Mouse (Mus musculus) heart, embryonic 10.5 days (tissue): ENCODE measurements around the gene Gal3st2c. TPM values are rescaled to one million over a fixed set of nuclear protein-coding genes. Genes with fewer than 3 reads are reported as not detected.
"Not testable (repeated sequence)": the region's sequence is repeated elsewhere in the genome, so short reads cannot be mapped to it uniquely, and the experiment has no call there.

Experiments
- DNase-seq: peaks from one replicate; pipeline ENCODE4 v3.0.0-alpha.2; 2017; ENCODE audit warnings: low spot score
- H3K27ac ChIP-seq: fragments of 300-500 bp; sonication (generic); 2 replicates; pipeline ENCODE4 v1.5.1; 2016; ENCODE audit warnings: mild to moderate bottlenecking
- H3K27me3 ChIP-seq: fragments of 300-500 bp; sonication (generic); 2 replicates; pipeline ENCODE4 v1.6.1; 2016; ENCODE audit warnings: mild to moderate bottlenecking; ENCODE audit not compliant: poor library complexity, insufficient read depth, severe bottlenecking
- H3K36me3 ChIP-seq: fragments of 300-500 bp; sonication (generic); 2 replicates; pipeline ENCODE4 v1.6.1; 2016; ENCODE audit warnings: mild to moderate bottlenecking, moderate library complexity
- H3K4me1 ChIP-seq: fragments of 300-500 bp; sonication (generic); 2 replicates; pipeline ENCODE4 v1.6.1; 2016; ENCODE audit warnings: mild to moderate bottlenecking
- H3K4me3 ChIP-seq: fragments of 300-500 bp; sonication (generic); 2 replicates; pipeline ENCODE4 v1.5.1; 2016; ENCODE audit warnings: mild to moderate bottlenecking, moderate library complexity
- H3K9me3 ChIP-seq: fragments of 300-500 bp; sonication (generic); 2 replicates; pipeline ENCODE4 v1.6.1; 2016; ENCODE audit warnings: mild to moderate bottlenecking, moderate library complexity
- WGBS: fragments of 180-500 bp; shearing (Covaris S2); methylation state at CpG from one replicate; pipeline ENCODE4 v1.1.7; 2016; 5-methylcytosine and 5-hydroxymethylcytosine counted together
- polyA plus RNA-seq: library from polyadenylated mRNA; unstranded; fragments of >200 nt; fragmentation: Nextera tagmentation; extraction: Ambion mirVana; gene quantifications from 2 replicates; pipeline ENCODE4 v1.2.1, GENCODE M21; 2016

The Gal3st2c gene
- polyA plus RNA-seq, 1 experiment from 2014 or later: not detected

DNA sequence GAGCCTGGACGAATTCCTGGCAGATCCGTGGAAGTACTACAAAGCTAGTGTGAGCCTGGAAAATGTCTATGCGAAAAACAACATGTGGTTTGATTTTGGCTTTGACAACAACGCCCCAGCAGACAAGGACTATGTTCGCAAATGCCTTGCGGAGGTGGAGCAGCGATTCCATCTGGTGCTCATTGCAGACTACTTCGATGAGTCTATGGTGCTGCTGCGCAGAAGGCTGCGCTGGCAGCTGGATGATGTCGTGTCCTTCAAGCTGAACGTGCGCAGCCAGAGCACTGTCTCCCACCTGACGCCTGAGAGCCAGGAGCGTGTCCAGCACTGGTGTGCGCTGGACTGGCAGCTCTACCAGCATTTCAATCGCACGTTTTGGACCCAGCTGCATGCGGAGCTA, 18.5 kb downstream of the Gal3st2c start:
- H3K4me1 ChIP-seq, H3K27me3 ChIP-seq, DNase-seq: not testable (repeated sequence)

DNA sequence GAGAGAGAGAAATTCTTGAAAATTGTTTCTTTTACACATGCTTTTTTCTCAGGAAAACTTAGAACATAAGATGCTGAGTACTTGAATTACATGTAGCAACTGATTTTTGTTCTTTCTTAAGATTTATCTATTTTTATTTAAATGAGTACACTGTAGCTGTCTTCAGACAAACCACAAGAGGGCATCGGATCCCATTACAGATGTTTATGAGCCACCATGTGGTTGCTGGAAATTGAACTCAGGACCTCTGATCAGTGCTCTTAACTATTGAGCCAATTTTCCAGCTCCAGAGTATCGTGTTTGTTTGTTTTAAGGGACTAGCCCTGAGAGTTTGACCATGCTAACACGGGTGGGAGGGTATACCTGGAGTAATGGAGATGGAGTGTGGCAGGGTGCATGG, 21.3 kb downstream of the Gal3st2c start:
- Histone ChIP-seq H3K27me3 (no peaks in the 10 kb centered on the region), H3K27ac (no peak overlapping the region), H3K4me1 (no peaks in the 10 kb centered on the region), H3K9me3 (no peaks in the 10 kb centered on the region), H3K4me3 (no peak overlapping the region), H3K36me3 (no peaks in the 10 kb centered on the region)
- WGBS: 61% methylated on average over 3 of the region's 3 CpGs
- no peak for DNase-seq

More for the DNA sequence above, 18.5 kb downstream of the Gal3st2c start:
- not testable (repeated sequence) for H3K4me3 ChIP-seq, H3K9me3 ChIP-seq, H3K27ac ChIP-seq, H3K36me3 ChIP-seq
- 79% methylated on average over 16 of the region's 19 CpGs for WGBS

DNA sequence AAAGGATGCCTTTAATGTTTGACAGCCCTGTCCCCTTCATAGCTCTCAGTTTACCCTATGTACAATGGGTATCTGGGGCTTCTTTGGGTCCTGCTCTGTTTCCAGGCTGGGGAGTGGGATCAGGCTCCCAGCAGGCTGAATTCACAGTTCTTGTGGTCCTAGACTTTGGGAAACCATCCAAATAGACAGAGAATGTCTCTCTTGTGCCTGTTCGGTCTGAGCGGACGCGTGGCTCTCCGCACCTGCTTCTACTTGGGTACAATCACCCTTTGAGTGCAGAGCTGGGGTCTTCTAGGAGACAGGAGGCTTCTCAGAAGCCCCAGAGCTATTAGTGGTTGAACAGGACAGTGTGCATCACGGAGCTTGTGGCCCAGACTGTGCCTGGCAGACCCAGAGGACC, 29.8 kb downstream of the Gal3st2c start, which contains the start of gene Neu4:
TSS of gene Neu4 (plus strand) at position 301 of the 400 bp plus-strand sequence.
- whole genome bisulfite sequencing: 87% methylated on average over 6 of the region's 6 CpGs
- Histone ChIP-seq H3K4me3 (no peak within 1 kb of the TSS), H3K36me3 (no peaks in the 10 kb centered on the region), H3K9me3 (no peaks in the 10 kb centered on the region; the same call in 1 of the 2 replicates), H3K4me1 (no peaks in the 10 kb centered on the region), H3K27me3 (no peaks in the 10 kb centered on the region), H3K27ac (no peak within 1 kb of the TSS)
- no peak for DNase-seq

DNA sequence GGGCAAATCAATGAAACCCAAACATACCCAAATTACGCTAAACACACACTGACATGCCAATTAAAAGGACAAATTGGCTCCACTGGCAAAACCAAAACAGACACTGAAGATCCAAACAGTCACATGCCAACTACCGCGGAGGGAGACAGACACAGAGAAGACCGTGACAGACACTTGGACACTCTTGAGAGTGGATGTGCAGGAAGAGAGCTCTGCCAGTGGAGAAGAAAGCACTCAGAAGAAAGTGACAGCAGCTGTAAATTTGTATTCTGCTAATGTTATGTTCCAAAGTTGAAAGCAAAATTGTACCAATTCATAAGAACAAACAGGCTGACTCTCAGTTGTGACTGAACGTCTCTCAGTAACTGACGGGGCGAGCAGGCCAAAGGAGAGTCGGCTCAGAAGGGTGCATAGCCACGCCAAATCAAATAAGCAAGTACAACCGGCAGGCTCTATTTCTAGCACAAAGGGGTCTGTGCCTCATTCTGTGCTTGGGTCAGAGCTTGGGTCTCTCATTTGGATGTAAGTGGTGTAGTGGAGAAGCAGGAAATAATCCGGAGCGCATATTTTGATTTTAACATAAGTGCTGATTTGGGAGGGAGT, 37.3 kb downstream of the Gal3st2c start:
- 83% methylated on average over 12 of the region's 12 CpGs for WGBS
- DNase-seq: no peak
- Histone ChIP-seq H3K4me1 (no peaks in the 10 kb centered on the region), H3K9me3 (no peaks in the 10 kb centered on the region), H3K27ac (no peak overlapping the region), H3K4me3 (no peak overlapping the region), H3K36me3 (no peaks in the 10 kb centered on the region), H3K27me3 (no peaks in the 10 kb centered on the region)

DNA sequence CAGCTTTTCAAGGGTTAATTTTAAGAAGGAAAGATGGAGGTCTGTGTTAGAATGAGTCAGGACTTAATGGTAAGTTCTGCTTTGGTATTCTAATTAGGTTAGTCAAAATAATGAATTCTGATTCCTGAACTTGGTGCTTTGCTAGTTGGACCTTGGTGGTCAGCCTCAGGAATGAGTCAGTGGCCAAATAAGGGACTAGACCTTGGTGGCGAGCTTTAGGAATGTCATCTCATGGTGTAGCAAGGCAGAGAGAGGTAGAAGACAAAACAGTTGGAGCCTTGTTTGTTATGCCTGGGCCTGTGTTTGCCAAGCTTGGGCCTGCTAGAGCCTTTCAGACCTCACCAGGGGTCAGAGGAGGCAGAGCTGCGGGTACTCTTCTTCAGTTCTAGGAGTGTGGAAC, 38.4 kb downstream of the Gal3st2c start:
- 84% methylated on average over 2 of the region's 2 CpGs for WGBS
- DNase-seq: no peak
- H3K27me3 ChIP-seq: no peaks in the 10 kb centered on the region
- H3K27ac ChIP-seq: no peak overlapping the region
- H3K4me1 ChIP-seq: no peaks in the 10 kb centered on the region
- no peaks in the 10 kb centered on the region for H3K36me3 ChIP-seq
- H3K4me3 ChIP-seq: no peak overlapping the region
- no peaks in the 10 kb centered on the region for H3K9me3 ChIP-seq

DNA sequence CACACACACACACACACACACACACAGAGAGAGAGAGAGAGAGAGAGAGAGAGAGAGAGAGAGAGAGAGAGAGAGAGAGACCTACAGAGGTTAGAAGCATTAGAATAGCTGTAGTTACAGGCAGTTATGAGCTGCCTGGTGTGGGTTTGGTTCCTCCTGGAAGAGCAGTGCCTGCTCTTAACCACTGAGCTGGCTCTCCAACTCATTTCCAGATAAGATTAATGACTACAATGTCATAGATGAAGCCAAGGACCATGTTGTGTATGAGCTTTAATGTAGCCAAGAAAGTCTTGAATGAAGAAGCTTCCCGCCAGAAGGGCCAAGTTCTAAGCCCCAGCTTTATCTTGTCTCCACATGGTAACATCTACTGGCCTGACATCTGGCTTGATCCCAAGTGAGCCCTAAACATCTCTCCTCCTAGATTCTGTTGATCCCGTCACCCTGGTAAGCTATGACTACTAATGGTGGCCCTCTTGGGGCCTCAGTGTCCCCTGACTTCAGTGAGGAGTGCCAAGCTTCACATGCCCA, 42.8 kb downstream of the Gal3st2c start:
- Histone ChIP-seq H3K27me3 (no peaks in the 10 kb centered on the region; the same call in 1 of the 2 replicates), H3K4me1 (peaks cover 7% of the 10 kb centered on the region), H3K9me3 (no peaks in the 10 kb centered on the region), H3K36me3 (no peaks in the 10 kb centered on the region), H3K4me3 (no peak overlapping the region), H3K27ac (no peak overlapping the region)
- DNase-seq: no peak
- WGBS: 80% methylated on average over 2 of the region's 2 CpGs

DNA sequence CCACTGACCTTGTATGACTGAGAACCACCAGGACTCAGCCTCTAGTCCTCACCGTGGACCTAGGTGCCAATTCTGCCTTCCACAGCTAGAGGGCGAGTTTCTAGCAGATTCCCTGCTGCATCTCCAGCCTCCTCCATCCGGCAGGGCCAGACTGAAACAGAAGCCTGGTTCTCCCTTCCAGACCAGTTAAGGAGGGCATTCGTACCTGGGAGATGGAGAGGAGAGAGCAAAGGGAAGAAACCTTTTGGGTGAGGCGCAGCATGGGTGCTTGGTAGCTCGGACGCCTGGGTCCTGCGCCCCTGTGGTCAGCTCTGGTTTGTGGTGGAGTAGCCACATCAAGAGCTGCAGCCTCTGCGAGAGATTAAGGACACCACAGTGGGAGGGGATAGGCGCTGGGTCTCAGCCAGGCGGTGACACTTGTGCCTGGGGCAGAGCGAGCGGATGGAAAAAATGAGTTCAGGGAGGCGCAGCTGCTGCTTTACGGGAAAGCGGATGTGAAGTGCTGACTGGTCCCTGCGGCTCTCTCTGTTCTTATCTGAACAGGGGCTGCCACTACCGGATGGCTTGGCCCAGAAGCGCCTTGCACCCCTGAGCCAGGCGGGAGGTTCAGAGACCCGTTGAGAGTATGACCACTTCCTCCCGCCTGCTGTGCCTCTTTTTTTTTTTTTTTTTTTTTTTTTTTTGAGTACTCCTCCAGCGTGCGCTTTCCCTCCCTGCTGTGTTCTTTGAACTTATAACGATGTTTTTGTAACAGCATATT, 44.9 kb downstream of the Gal3st2c start:
- peaks cover 7% of the 10 kb centered on the region for H3K4me1 ChIP-seq
- H3K27ac ChIP-seq: peak overlapping the region; percentile 87
- WGBS: under 1% methylated on average over 25 of the region's 25 CpGs
- H3K4me3 ChIP-seq: peak overlapping the region; percentile 57
- peaks cover 9% of the 10 kb centered on the region for H3K27me3 ChIP-seq
- H3K36me3 ChIP-seq: no peaks in the 10 kb centered on the region
- peak; percentile 93 for DNase-seq
- H3K9me3 ChIP-seq: no peaks in the 10 kb centered on the region

DNA sequence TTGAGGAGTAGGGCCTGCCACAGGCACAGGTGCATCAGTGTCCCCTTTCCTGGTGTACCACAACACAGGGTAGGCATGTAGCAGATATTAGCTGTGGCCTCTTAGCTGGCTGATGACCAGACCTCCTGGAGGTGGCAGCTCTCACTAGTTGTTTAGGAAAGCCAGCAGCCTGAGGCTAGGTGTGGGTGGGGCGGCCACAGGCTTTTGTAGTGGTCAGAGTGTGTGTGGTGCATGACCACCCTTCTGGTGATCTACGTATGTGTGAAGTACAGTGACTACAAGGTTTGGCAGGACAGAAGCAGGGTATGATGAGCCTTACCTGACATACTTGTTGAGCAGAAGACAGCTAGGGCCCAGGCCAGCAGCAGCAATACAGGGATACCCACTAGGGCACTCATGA, 50.1 kb downstream of the Gal3st2c start:
- H3K4me1 ChIP-seq: peaks cover 4% of the 10 kb centered on the region
- H3K9me3 ChIP-seq: no peaks in the 10 kb centered on the region
- H3K27me3 ChIP-seq: peaks cover 9% of the 10 kb centered on the region
- 87% methylated on average over 2 of the region's 2 CpGs for WGBS
- no peak overlapping the region for H3K4me3 ChIP-seq
- no peaks in the 10 kb centered on the region for H3K36me3 ChIP-seq
- DNase-seq: no peak
- H3K27ac ChIP-seq: no peak overlapping the region

DNA sequence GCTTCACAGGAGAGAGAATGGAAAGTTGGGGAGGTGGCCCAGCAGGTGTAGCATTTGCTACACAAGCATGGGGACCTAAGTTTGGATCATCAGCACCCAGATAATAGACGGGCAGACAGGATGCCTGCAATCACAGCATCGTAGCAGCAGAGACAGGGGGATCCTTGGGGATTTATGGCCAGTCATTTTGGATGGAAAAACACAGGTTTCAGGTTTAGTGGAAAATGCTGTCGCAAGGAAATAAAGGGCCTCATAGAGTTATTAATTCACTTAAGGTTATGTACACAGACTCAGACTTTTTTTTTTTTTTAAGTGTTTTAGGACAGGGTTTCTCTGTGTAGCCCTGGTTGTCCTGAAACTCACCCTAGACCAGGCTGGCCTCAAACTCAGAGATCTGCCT, 55.2 kb downstream of the Gal3st2c start:
- H3K4me3 ChIP-seq: no peak overlapping the region
- 79% methylated on average over 3 of the region's 3 CpGs for WGBS
- no peaks in the 10 kb centered on the region for H3K4me1 ChIP-seq
- H3K27me3 ChIP-seq: no peaks in the 10 kb centered on the region
- no peaks in the 10 kb centered on the region for H3K36me3 ChIP-seq
- H3K27ac ChIP-seq: no peak overlapping the region
- H3K9me3 ChIP-seq: no peaks in the 10 kb centered on the region
- peak; percentile 38 for DNase-seq

DNA sequence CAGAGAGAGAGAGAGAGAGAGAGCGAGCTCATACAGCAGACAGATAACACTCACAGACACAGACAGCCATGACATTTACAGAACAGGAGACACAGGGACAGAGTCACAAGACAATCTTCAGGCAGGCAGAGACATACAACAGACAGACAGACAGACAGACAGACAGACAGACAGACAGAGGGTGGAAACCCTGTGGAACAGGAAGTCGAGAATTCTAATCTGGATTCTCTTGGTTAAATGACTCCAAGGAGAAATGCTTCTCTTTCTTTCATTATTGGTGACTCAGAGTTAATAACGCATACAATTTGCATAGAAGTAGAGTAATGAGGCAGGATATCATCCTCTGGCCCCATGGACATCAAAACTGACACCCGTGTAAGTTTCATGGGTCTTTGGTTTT, 56.2 kb downstream of the Gal3st2c start:
- H3K27me3 ChIP-seq: no peaks in the 10 kb centered on the region
- H3K36me3 ChIP-seq: no peaks in the 10 kb centered on the region
- no peaks in the 10 kb centered on the region for H3K4me1 ChIP-seq
- no peak overlapping the region for H3K4me3 ChIP-seq
- no peaks in the 10 kb centered on the region for H3K9me3 ChIP-seq
- peak; percentile 47 for DNase-seq
- WGBS: 71% methylated on average over 4 of the region's 4 CpGs
- H3K27ac ChIP-seq: no peak overlapping the region

DNA sequence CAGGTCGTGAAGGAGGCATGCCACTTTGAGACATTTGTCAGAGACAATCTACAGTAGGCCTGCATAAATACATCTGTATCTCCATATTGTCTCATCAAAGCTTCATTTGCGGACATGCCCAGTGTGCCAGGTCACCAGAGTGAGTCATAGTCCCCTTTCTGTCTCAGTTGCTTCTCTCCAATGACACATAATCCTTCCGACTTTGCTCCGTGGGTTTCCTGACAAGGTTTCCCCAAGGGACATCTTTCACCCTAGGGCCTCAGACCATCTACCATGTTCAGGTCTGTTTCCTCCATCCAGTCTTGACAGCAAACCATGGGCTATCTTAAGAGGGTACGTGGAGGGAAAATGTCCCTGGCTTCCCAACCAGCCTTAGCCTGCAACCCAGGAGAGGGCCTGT, 60.8 kb downstream of the Gal3st2c start:
- H3K36me3 ChIP-seq: no peaks in the 10 kb centered on the region
- no peak overlapping the region for H3K27ac ChIP-seq
- H3K4me1 ChIP-seq: peaks cover 6% of the 10 kb centered on the region; the same call in 1 of the 2 replicates
- DNase-seq: no peak
- no peaks in the 10 kb centered on the region for H3K9me3 ChIP-seq
- H3K4me3 ChIP-seq: no peak overlapping the region
- 83% methylated on average over 5 of the region's 5 CpGs for WGBS
- H3K27me3 ChIP-seq: no peaks in the 10 kb centered on the region

DNA sequence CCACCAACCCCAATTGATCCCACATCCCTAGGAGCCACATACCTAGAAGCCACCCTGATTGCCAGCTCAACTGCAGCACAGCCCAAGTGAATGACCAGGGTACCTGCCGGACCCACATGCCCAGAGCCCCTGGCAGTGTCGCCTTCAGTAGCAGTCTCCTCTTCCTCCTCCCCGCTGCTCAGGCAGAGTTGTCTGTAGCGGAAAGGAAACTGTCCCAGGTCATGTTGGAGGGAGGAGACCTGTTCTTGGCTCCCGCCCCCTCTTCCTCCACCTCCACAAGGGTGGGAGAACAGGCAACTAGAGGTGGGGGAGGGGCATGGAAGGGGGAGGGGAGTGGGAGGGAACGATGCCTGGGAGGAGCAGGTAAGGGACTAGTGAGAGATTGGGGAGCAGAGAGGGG, 62.1 kb downstream of the Gal3st2c start, which contains the start of gene Pdcd1:
TSS of gene Pdcd1 (minus strand) at position 181 of the 400 bp plus-strand sequence.
- Histone ChIP-seq H3K27me3 (no peaks in the 10 kb centered on the region), H3K4me1 (peaks cover 6% of the 10 kb centered on the region; the same call in 1 of the 2 replicates), H3K27ac (no peak within 1 kb of the TSS), H3K36me3 (no peaks in the 10 kb centered on the region), H3K9me3 (no peaks in the 10 kb centered on the region), H3K4me3 (no peak within 1 kb of the TSS)
- no peak for DNase-seq
- WGBS: 51% methylated on average over 6 of the region's 6 CpGs

DNA sequence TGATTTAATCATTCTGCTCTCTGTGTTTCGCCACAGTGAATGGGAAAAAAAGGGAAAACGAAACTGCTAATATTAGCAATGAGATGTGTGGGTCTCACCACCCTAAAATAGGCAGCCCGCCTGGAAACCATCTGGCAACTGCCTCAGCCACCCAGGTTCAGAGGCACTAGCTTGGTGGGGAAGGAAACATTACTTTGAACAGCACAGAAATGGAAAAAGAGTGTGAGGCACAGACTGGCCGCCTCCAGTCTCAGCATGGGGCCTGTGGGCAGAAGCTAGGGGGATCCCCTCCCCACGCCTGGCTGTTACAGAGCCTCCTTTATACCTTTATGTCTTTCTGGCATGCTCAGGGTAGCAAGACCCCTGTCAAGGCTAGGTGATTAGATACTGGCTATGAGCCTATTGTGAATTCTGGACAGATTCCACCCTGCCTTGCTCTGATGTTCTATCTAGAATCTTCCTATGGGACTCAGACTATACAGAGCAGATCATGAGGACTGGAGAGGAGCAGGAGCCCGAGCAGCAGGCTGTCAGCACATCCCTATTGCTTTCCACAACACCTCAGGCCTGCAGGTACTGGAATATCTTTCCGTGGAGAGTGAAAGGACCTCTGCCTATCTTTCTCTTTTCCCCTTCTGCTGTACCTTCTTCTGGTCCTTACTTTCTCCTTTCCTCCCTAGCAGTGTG, 63.4 kb downstream of the Gal3st2c start:
- WGBS: 61% methylated on average over 7 of the region's 7 CpGs
- H3K36me3 ChIP-seq: no peaks in the 10 kb centered on the region
- H3K9me3 ChIP-seq: no peaks in the 10 kb centered on the region
- H3K4me1 ChIP-seq: peaks cover 6% of the 10 kb centered on the region; the same call in 1 of the 2 replicates
- H3K27me3 ChIP-seq: no peaks in the 10 kb centered on the region
- H3K27ac ChIP-seq: no peak overlapping the region
- no peak for DNase-seq
- H3K4me3 ChIP-seq: no peak overlapping the region
